Mouse (Mus musculus): ENCODE measurements around the gene Otub1. TPM values are rescaled to one million over a fixed set of nuclear protein-coding genes. Genes with fewer than 3 reads are reported as not detected.

Gene Otub1
- total and polyA plus RNA-seq, 3 experiments: 46.4 to 153 (median 91.4) TPM

DNA sequence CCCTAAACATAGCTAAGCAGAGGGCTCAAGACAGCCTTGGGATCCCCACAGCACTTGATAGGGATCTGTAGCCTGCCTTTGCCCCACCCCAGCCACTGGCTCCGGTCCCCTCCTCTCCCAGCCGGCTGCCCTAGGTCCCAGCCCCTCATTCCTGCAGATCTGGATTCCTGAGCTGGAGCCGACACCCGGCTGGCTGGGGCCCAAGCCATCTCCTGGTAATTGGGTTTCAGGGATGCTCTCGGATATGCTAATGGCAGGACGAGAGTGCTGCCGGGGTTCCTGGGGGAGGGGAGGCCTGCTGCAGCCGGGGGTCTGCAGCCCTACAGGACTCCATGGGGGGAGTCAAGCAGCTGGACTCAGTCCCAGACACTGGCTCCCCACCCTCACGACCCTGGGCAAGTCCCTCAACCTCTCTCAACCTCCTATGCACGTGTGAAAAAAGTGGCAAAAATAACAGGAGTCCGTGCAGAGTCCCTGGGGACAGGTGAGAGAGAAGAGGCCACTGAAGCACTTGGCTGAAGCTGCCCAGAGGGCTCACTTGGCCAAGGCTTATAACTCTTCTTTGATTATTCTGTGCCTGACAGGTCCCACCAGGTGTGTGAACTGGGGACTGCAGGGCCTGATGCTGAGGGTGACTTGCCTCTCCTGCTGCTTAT, 29.9 kb downstream of the Otub1 start:
- H3K4me3 ChIP-seq (ENCODE audit: low read depth, low read length): no peak overlapping the region
- ATAC-seq (ENCODE audit: extremely low read depth, insufficient number of reproducible peaks, low FRiP score, poor library complexity, severe bottlenecking) (no peak), DNase-seq (ENCODE audit: low spot score) (no peak)
- peaks cover 11% of the 10 kb centered on the region for H3K4me1 ChIP-seq (ENCODE audit: insufficient read depth, low read depth, low read length)
- H3K9me3 ChIP-seq (replicated peaks): no peaks in the 10 kb centered on the region
- no peaks in the 10 kb centered on the region for H3K36me3 ChIP-seq (replicated peaks)
- no peak for TF ChIP-seq TAL1 (conservative IDR thresholded peaks at IDR 0.05; ENCODE audit: low read depth, low read length)
- H3K27me3 ChIP-seq (ENCODE audit: insufficient read depth, low read length): peaks cover 51% of the 10 kb centered on the region

DNA sequence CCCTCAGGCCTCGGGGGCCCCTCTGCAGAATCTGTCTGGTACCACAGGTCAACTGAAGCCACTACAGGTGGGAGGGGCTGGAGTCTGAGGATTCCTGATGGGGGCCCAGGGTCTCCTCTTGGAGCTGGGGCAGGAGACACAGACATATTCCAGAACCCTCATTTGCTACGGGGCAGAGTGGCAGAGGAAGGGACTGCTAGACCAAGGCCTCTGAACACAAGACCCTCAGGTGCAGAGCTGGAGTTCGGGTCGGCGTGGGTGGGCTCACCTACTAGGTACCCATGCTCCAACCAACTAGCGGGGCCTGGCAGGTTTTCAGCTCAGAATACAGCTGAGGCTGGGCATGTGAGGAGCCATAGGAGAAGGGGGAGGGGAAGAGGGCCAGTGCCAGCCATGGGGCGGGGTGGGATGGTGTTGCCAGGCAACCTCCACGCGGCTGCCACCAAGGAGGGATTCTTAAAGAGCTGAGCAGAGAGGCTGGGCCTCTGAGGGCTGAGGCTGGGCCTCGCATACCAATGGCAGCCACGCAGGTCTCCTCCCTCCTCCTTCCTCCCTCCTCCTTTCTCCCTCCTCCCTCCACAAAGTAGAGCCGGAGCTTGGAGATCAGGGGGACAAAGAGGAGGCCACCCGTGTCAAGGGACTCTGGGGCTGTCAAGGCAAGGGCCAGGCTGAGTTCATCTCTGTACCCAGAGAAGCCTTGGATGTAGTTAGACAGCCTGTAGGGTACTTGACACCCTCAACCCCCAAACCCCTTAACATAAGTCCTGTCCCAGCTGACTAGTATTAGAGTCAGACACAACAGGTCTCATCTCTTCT, 33.9 kb downstream of the Otub1 start:
- DNase-seq (ENCODE audit: low spot score) (no peak), ATAC-seq (ENCODE audit: extremely low read depth, insufficient number of reproducible peaks, low FRiP score, poor library complexity, severe bottlenecking) (no peak)
- no peaks in the 10 kb centered on the region for H3K9me3 ChIP-seq (replicated peaks)
- no peaks in the 10 kb centered on the region for H3K36me3 ChIP-seq (replicated peaks)
- H3K27me3 ChIP-seq (ENCODE audit: insufficient read depth, low read length): peaks cover 47% of the 10 kb centered on the region
- H3K4me1 ChIP-seq (ENCODE audit: insufficient read depth, low read depth, low read length): peaks cover 11% of the 10 kb centered on the region
- TF ChIP-seq GATA1 (IDR thresholded peaks at IDR 0.05; ENCODE audit: borderline replicate concordance, low read length) (no peak), CTCF (IDR thresholded peaks at IDR 0.05; ENCODE audit: low read depth, low read length) (no peak), TAL1 (conservative IDR thresholded peaks at IDR 0.05; ENCODE audit: low read depth, low read length) (no peak), GATA2 (IDR thresholded peaks at IDR 0.05; ENCODE audit: borderline replicate concordance, low read depth, low read length) (no peak), POLR2AphosphoS5 (IDR thresholded peaks at IDR 0.05; ENCODE audit: insufficient replicate concordance, low read depth, low read length) (no peak)
- H3K4me3 ChIP-seq (ENCODE audit: low read depth, low read length): no peak overlapping the region

DNA sequence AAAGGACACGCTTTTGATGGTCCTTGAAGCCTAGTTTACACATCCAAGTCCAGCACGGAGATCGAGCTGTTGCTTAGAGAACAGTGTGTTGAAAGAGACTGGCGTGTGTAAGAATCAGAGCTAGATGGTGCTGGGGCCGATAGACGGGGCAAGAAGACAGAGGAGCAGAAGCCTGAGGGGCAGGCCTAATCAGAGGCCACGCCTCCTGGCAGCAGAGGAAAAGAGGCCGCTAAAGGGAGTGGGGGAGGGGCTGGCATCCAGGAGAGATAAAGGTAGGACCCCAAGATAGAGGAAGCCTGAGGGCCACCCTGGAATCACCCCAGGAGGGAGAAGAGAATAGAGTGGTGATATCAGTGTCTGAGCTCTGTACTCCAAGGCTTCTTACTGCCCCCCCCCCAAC, 34.7 kb downstream of the Otub1 start:
- Histone ChIP-seq H3K4me1 (ENCODE audit: insufficient read depth, low read depth, low read length) (peaks cover 11% of the 10 kb centered on the region), H3K27me3 (ENCODE audit: insufficient read depth, low read length) (peaks cover 49% of the 10 kb centered on the region)
- TF ChIP-seq GATA1 (IDR thresholded peaks at IDR 0.05; ENCODE audit: borderline replicate concordance, low read length): no peak
- no peak for TF ChIP-seq CTCF (IDR thresholded peaks at IDR 0.05; ENCODE audit: low read depth, low read length)
- no peak for TF ChIP-seq GATA2 (IDR thresholded peaks at IDR 0.05; ENCODE audit: borderline replicate concordance, low read depth, low read length)
- TF ChIP-seq TAL1 (conservative IDR thresholded peaks at IDR 0.05; ENCODE audit: low read depth, low read length): no peak

DNA sequence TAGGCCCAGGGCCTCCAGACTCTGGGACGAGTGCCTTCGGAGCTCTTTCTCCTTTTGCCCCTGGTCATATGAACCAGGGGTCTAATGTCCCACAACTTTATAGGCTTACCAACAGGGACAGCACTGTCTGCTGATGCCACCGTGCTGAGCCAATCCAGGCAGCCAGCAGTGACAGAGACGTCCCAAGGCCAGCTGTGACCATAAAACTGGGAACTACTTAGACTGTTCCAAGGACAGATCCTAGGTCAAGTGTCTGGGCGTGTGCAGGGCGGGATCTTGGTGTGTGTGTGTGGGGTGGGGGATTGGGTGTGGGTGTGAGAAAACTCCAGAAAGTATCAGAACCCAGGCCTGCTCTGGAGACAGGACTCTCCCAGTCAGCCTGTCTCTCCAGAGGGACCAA, 35.2 kb downstream of the Otub1 start:
- H3K9me3 ChIP-seq (replicated peaks): no peaks in the 10 kb centered on the region
- DNase-seq (ENCODE audit: low spot score) (no peak), ATAC-seq (ENCODE audit: extremely low read depth, insufficient number of reproducible peaks, low FRiP score, poor library complexity, severe bottlenecking) (no peak)
- H3K36me3 ChIP-seq (replicated peaks): no peaks in the 10 kb centered on the region
- H3K27me3 ChIP-seq (ENCODE audit: insufficient read depth, low read length): peaks cover 49% of the 10 kb centered on the region
- H3K4me1 ChIP-seq (ENCODE audit: insufficient read depth, low read depth, low read length): peaks cover 11% of the 10 kb centered on the region
- TF ChIP-seq GATA1 (IDR thresholded peaks at IDR 0.05; ENCODE audit: borderline replicate concordance, low read length) (no peak), TAL1 (conservative IDR thresholded peaks at IDR 0.05; ENCODE audit: low read depth, low read length) (no peak), CTCF (IDR thresholded peaks at IDR 0.05; ENCODE audit: low read depth, low read length) (no peak), GATA2 (IDR thresholded peaks at IDR 0.05; ENCODE audit: borderline replicate concordance, low read depth, low read length) (no peak), POLR2AphosphoS5 (IDR thresholded peaks at IDR 0.05; ENCODE audit: insufficient replicate concordance, low read depth, low read length) (no peak)
- no peak overlapping the region for H3K4me3 ChIP-seq (ENCODE audit: low read depth, low read length)

More for the DNA sequence above, 34.7 kb downstream of the Otub1 start:
- no peak for ATAC-seq (ENCODE audit: extremely low read depth, insufficient number of reproducible peaks, low FRiP score, poor library complexity, severe bottlenecking)
- Histone ChIP-seq H3K9me3 (replicated peaks) (no peaks in the 10 kb centered on the region), H3K4me3 (ENCODE audit: low read depth, low read length) (no peak overlapping the region), H3K36me3 (replicated peaks) (no peaks in the 10 kb centered on the region)
- no peak for DNase-seq (ENCODE audit: low spot score)

DNA sequence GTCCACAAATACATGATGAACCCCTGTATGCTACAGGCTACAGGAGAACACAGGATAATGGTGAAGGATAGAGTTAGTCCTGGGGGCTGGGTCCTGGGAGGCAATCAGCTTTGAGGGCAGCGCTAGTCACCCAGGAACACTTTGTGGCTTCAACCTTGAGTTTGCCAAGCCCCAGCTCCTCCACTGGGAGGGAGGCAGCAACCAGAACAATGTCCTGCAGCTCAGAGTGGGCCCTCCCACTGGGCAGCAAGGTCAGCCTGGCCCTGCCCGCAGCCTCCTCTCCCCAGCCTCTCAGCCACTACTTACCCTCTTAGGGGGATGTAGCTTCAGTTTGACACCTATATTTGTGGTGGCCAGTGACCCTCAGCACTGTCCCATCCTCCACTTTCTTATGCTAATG, 37.7 kb downstream of the Otub1 start:
- Histone ChIP-seq H3K9me3 (replicated peaks) (no peaks in the 10 kb centered on the region), H3K36me3 (replicated peaks) (no peaks in the 10 kb centered on the region), H3K4me1 (ENCODE audit: insufficient read depth, low read depth, low read length) (peaks cover 11% of the 10 kb centered on the region), H3K4me3 (ENCODE audit: low read depth, low read length) (no peak overlapping the region), H3K27me3 (ENCODE audit: insufficient read depth, low read length) (peaks cover 65% of the 10 kb centered on the region)
- DNase-seq (ENCODE audit: low spot score): no peak
- no peak for TF ChIP-seq GATA1 (IDR thresholded peaks at IDR 0.05; ENCODE audit: borderline replicate concordance, low read length)
- TF ChIP-seq TAL1 (conservative IDR thresholded peaks at IDR 0.05; ENCODE audit: low read depth, low read length): no peak
- TF ChIP-seq CTCF (IDR thresholded peaks at IDR 0.05; ENCODE audit: low read depth, low read length): no peak
- TF ChIP-seq POLR2AphosphoS5 (IDR thresholded peaks at IDR 0.05; ENCODE audit: insufficient replicate concordance, low read depth, low read length): no peak
- no peak for TF ChIP-seq GATA2 (IDR thresholded peaks at IDR 0.05; ENCODE audit: borderline replicate concordance, low read depth, low read length)
- ATAC-seq (ENCODE audit: extremely low read depth, insufficient number of reproducible peaks, low FRiP score, poor library complexity, severe bottlenecking): no peak

DNA sequence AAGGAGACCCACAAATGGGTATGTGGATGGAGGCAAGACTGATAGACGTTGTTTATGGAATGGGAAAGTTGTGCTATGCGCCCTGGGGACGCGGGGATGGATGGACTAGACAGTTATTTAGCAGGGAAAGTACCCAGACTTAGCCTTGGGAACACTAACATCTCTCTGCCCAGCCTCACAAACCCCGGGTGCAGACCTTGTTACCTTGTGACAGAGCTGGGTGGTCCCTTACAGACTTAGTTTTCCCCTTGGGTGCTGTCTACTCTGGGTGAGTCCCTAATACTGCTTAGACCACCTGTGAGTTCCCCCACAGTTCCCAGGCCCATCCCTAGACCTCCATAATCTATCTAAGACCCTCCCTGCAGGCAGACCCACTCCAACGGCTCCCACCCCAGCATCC, 39.3 kb downstream of the Otub1 start:
- no peaks in the 10 kb centered on the region for H3K36me3 ChIP-seq (replicated peaks)
- H3K4me1 ChIP-seq (ENCODE audit: insufficient read depth, low read depth, low read length): peaks cover 5% of the 10 kb centered on the region; the same call in 1 of the 2 replicates
- no peak overlapping the region for H3K4me3 ChIP-seq (ENCODE audit: low read depth, low read length)
- TF ChIP-seq GATA1 (IDR thresholded peaks at IDR 0.05; ENCODE audit: borderline replicate concordance, low read length) (no peak), POLR2AphosphoS5 (IDR thresholded peaks at IDR 0.05; ENCODE audit: insufficient replicate concordance, low read depth, low read length) (no peak), GATA2 (IDR thresholded peaks at IDR 0.05; ENCODE audit: borderline replicate concordance, low read depth, low read length) (no peak), CTCF (IDR thresholded peaks at IDR 0.05; ENCODE audit: low read depth, low read length) (no peak)
- DNase-seq (ENCODE audit: low spot score) (no peak), ATAC-seq (ENCODE audit: extremely low read depth, insufficient number of reproducible peaks, low FRiP score, poor library complexity, severe bottlenecking) (no peak)
- no peaks in the 10 kb centered on the region for H3K9me3 ChIP-seq (replicated peaks)
- H3K27me3 ChIP-seq (ENCODE audit: insufficient read depth, low read length): peaks cover 60% of the 10 kb centered on the region

Measured in G1E (cell line).